Mouse (Mus musculus) telencephalon, adult 2 months (tissue): Measurements from ENCODE around the gene 1700056E22Rik.

Experiments
- DNase-seq: peaks from one replicate; pipeline ENCODE4 v3.0.0-alpha.2; 2011; ENCODE audit warnings: low read depth, low spot score

Gene 1700056E22Rik

GRCm38 (mm10) chr1:184051286-184051685 is 17.2 kb upstream of the 1700056E22Rik start:
- no peak for DNase-seq

GRCm38 (mm10) chr1:184048675-184049418 is 14.7 kb upstream of the 1700056E22Rik start:
- DNase-seq, result no peak

- no peak for DNase-seq
These were observed 13.7 kb upstream of the 1700056E22Rik start for GRCm38 (mm10) chr1:184047818-184048217.

DNA sequence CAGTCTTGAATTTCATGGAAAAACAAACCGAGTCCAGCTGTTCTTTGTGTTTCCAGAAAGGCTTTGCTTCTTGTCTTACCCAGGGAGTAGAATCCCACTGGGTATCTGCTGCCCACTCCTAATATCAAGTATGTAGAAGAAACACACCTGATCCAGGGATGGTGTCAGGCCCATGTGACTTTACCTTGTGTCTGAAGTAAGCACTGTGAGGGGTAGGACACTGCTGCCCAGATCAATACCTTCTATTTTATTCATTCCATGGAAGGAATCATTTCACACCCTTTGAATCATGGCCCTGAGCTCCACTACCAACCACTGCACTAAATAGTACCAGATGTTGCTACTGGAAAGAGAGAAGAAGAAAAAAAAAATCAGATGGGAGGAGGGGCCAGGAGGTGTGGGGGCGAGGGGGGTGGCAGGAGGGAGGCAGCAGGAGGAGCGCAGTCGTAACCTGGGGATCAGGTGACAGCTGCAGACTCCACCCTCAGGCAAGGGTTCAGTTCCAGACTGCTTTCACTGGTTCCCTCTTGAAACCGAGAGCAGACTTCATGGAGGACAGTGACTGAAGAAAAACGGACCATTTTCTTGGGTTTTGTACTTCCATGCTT is 12.1 kb upstream of the 1700056E22Rik start:
- no peak for DNase-seq

DNA sequence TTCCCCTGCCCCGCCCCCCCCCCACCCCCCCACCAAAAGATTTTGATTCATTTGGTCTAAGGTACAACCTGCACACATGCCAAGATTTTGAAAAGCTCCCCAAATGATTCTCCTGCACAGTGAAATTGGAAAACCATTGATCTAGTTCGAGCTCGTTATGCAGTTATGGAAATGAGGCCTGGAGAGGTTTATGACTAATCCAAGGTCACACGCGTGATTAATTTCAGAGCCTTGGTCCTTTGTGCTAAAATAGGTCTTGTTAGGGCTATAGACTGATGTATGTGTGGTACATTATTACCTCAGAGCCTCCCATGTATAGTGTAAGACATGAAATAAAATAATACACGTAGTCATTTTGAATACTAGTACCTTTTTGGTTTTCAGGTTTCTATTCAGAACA is 9.3 kb upstream of the 1700056E22Rik start:
- no peak for DNase-seq

DNA sequence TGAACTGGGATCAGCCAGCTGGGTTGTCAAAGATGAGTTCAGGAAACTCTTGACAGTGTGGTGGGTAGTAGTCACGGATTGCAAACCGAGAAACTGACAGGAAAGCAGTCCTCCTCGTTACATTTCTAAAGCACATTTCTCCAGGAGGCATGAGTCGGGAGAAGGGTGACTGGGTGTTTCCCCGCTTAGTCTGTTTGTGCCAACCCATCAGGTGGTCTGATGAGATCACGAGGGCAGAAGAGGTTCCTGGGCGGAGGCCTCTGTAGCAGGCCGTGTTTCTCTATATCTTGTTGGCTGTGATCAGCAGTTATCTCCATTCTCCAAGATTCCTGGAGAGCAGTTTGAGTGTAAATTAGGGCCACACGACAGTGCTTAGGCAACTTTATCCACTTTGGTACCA is 8.6 kb upstream of the 1700056E22Rik start:
- no peak for DNase-seq

GRCm38 (mm10) chr1:184041778-184042573 is 7.9 kb upstream of the 1700056E22Rik start:
- no peak for DNase-seq

- no peak for DNase-seq
These were observed 6.8 kb upstream of the 1700056E22Rik start for GRCm38 (mm10) chr1:184040906-184041305.

GRCm38 (mm10) chr1:184040181-184040580 is 6.1 kb upstream of the 1700056E22Rik start:
- no peak for DNase-seq

- DNase-seq, result no peak
These were observed 5.2 kb upstream of the 1700056E22Rik start for GRCm38 (mm10) chr1:184039301-184039700.

DNA sequence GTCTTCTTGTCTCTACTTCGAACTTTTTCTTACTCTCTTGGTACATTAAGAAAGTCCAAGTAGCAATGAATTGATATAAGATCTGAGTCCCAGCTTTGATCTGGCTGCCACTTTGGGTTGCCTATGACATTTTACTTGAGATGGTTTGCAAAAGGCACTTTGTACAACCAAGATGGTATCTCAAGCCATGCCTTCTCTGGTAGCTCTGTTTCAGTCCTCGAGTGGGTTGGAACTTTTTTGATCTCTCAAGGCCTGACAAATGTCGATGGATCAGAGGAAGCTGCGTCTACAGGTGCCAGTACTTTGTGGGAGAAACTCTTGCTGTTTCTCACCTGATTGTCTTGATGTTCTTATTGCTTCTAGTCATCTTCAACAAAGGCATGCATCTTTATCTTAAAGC is 3.7 kb upstream of the 1700056E22Rik start:
- DNase-seq, result no peak

GRCm38 (mm10) chr1:184035346-184035903 is 1.3 kb upstream of the 1700056E22Rik start:
- DNase-seq, result no peak

DNA sequence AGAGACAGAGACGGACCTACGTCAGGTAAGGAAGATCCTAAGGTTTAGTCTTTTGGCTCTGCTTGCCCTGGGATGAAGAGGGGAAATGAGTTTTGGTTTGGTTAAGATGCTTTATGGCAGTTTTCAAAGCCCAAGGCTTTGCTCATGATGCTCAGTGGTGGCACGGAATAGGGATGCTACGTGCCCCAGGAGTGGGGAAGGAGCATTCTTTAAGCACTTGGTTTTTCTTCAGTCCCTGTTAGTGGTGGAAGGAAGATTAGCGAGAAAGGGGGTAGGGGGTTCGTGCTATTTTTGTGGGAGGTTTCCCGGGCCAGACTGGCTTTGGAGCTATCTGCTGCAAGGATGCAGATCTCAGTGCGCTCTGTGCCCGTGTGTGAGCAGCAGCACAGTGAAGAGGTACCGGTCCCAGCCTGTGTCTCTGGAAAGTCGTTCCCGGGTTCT is 660 bp upstream of the 1700056E22Rik start:
- DNase-seq, result peak; percentile 24

GRCm38 (mm10) chr1:184033390-184034010 is 601 bp downstream of the 1700056E22Rik start:
- DNase-seq, result peak; percentile 24

GRCm38 (mm10) chr1:184032682-184033389 is 1.3 kb downstream of the 1700056E22Rik start:
- no peak for DNase-seq

DNA sequence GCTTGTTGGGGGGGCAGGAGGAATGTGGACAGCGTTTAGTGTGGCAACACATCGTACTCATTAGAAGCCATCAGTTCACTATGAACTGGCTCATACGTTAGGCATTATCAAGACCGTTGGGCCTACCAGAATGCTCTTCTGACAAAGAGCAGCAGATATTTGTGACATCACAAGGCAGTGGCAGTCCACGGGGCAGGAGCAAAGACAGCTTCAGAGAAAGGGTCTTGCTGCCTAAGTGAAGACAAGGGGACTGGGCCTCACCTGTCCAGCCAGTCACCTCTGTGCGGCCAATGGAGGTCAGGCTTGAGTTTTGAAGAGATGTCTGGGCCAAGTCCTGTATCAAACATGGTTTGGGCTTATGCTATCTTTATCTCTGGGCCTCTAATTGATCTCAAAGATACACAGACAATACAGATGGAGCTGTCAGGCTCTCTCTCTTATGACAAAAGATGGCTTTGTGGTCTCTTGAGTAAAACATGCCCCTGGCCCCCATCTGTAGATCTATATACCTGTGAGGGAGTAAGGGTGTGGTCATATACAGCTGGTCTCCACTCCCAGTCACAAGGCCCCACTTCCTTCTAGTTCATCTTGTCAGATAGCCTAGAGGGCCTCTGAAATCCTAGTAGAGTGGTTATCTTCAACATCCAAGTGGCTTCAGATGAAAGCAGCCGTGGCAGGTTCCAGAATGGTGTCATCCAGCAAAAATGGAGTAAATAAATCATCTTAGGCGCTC is 3.9 kb downstream of the 1700056E22Rik start:
- DNase-seq, result no peak

GRCm38 (mm10) chr1:184027039-184027438 is 7.1 kb downstream of the 1700056E22Rik start:
- no peak for DNase-seq

GRCm38 (mm10) chr1:184025079-184025478 is 9.0 kb downstream of the 1700056E22Rik start:
- no peak for DNase-seq

GRCm38 (mm10) chr1:184024631-184025030 is 9.5 kb downstream of the 1700056E22Rik start:
- DNase-seq, result no peak

- DNase-seq, result no peak
These were observed 10.1 kb downstream of the 1700056E22Rik start for GRCm38 (mm10) chr1:184023971-184024370.
